9 mouse cellular contexts compared by ENCODE assay signal in the genomic region with DNA sequence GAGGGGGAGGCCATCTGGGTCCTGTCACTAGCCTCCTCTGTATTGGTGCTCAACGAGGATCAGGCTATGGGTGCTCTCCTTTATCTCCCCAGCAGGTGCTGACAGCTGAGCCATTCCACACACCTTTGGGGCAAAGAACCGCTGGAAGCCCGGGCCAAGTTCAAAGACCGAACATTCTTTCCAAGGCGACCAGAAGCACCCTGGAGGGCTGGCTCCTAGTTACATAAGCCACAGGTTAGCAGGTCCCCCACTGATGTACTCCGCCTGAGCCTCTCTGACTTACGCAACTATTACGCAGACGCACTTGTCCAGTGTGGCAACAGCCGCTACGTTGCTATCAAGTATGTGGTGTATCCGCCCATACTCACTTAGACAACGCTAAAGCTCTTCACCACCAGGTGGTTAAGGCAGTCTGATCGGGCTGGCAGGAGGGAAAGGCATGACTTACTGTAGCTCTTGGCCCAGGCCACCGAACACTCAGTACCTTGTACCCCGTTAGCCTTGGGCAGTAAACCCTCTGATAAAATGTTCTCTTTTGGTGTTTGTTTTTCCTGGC.
A peak's percentile ranks its signal among the peaks of the same experiment; 100 is the strongest.
DNase-seq lines count a peak whose midpoint lies in the region; TF ChIP-seq lines count a peak whose summit lies in the region.
"Had no signal": no experiment of that assay in that cellular context is flagged by ENCODE, and none has a peak within 500 bp of the region (broad histone marks: within the 10 kb centered on the region; RNA-seq: fewer than 3 reads in every experiment).

No protein-coding gene starts in this region.

- H3K4me1 ChIP-seq in lung, adult 2 months (ENCODE audit: control insufficient read depth, insufficient read depth, low read length) = no peaks in the 10 kb centered on the region
- H3K4me1 ChIP-seq: neural tube, embryonic 13.5 days had no signal

- TF ChIP-seq POLR2A in lung, adult 2 months (IDR thresholded peaks at IDR 0.05; ENCODE audit: borderline replicate concordance, extremely low read depth, low read depth, low read length) = peak; percentile 40; the same call in 1 of the 2 replicates

- peak; percentile 21; the same call in 1 of the 2 replicates for TF ChIP-seq CTCF in lung, adult 2 months (IDR thresholded peaks at IDR 0.05; ENCODE audit: insufficient read depth, low read length)

- H3K4me3 ChIP-seq in lung, adult 2 months (replicated peaks; ENCODE audit: extremely low read depth, low read depth, low read length) = no peak overlapping the region
- H3K4me3 ChIP-seq: neural tube, embryonic 13.5 days had no signal

- 70% methylated on average over 16 of the region's 16 CpGs for WGBS in lung, adult 2 months

- DNase-seq in R1 (ENCODE audit: low read depth, low spot score) = peak; percentile 67
- peak; percentile 99 for DNase-seq in fat pad, adult 2 months (ENCODE audit: extremely low read depth, low read depth, low spot score)
- peak; percentile 80 for DNase-seq in heart, postnatal 4 days
- DNase-seq in lung, adult 2 months = peak; percentile 33
- no peak for DNase-seq in c-Kit-positive CD71-positive TER-119-positive erythroid progenitor cells, embryonic 14.5 days (ENCODE audit: low spot score)
- no peak for DNase-seq in embryo, embryonic 11 days
- no peak for DNase-seq in right cerebral cortex, postnatal 14 days
- no peak for DNase-seq in spleen, adult 18-20 months

Comparison
In these comparisons a context has a peak if more than half of its experiments do, and no peak if none do; other contexts are left out.
1. DNase-seq: peak in R1 (single experiment), fat pad, adult 2 months (single experiment), heart, postnatal 4 days (single experiment) and lung, adult 2 months (single experiment); none in c-Kit-positive CD71-positive TER-119-positive erythroid progenitor cells, embryonic 14.5 days (single experiment), embryo, embryonic 11 days (single experiment), right cerebral cortex, postnatal 14 days (single experiment) and spleen, adult 18-20 months (0 of 2).